Mouse (Mus musculus): ENCODE measurements at regions not wholly inside any gene's neighbourhood (a gene's known extent, or its start where the extent isn't known, plus 50 kb on each side); places are given as distances from the start of the nearest gene placed in this dataset.

DNA sequence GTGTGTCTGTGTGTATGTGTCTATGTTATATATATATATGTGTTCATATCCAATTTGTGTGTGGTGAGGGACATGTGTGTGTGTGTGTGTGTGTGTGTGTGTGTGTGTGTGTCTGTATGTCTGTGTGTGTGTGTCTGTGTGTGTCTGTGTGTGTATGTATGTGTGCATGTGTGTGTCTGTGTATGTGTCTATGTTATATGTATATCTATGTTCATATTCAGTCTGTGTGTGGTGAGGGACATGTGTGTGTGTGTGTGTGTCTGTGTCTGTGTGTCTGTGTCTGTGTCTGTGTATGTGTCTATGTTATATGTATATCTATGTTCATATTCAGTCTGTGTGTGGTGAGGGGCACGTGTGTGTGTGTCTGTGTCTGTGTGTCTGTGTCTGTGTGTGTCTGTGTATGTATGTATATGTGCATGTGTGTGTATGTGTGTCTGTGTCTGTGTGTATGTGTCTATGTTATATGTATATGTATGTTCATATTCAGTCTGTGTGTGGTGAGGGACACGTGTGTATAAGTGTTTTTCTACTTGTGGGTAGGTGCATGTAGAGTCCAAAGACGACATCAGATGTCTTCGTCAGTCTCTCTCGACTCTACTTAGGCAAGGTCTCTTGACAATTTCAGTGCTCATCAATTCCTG, 370.5 kb upstream of the Slc7a11 start:
- H3K9me3 ChIP-seq = no peaks in the 10 kb centered on the region
- H3K36me3 ChIP-seq (replicated peaks) = no peaks in the 10 kb centered on the region
- DNase-seq (ENCODE audit: low spot score) = no peak
- H3K4me1 ChIP-seq = no peaks in the 10 kb centered on the region
- no peaks in the 10 kb centered on the region for H3K27me3 ChIP-seq (replicated peaks; ENCODE audit: low read depth, poor library complexity, severe bottlenecking)
- no peak overlapping the region for H3K27ac ChIP-seq (replicated peaks)
- WGBS = 91% methylated on average over 5 of the region's 5 CpGs
- no peak overlapping the region for H3K4me3 ChIP-seq

DNA sequence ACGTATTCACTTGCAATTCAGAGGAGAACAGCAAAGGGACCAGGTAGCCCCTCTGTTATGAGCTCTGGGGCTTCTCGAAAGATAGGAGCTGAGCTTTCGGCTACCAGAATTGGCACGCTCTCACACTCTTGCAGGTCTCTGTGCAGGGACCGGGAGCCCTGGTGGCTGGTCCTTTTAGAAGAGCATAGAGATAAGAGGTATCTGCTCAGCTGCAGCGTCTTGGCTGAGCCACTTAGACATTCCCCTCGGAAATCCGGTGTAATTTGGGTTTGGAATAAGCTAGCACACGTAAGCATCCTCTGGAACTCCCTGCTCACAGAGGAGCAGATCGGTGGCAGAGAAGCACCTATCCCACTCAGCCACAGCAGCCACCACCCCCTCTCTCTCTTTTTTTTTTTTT, 372.3 kb upstream of the Slc7a11 start:
- peaks cover 4% of the 10 kb centered on the region; the same call in 1 of the 2 replicates for H3K4me1 ChIP-seq
- H3K27me3 ChIP-seq (replicated peaks; ENCODE audit: low read depth, poor library complexity, severe bottlenecking) = no peaks in the 10 kb centered on the region
- DNase-seq (ENCODE audit: low spot score) = no peak
- H3K4me3 ChIP-seq = no peak overlapping the region
- H3K27ac ChIP-seq (replicated peaks) = no peak overlapping the region
- H3K36me3 ChIP-seq (replicated peaks) = no peaks in the 10 kb centered on the region
- no peaks in the 10 kb centered on the region for H3K9me3 ChIP-seq
- WGBS = 89% methylated on average over 10 of the region's 10 CpGs

DNA sequence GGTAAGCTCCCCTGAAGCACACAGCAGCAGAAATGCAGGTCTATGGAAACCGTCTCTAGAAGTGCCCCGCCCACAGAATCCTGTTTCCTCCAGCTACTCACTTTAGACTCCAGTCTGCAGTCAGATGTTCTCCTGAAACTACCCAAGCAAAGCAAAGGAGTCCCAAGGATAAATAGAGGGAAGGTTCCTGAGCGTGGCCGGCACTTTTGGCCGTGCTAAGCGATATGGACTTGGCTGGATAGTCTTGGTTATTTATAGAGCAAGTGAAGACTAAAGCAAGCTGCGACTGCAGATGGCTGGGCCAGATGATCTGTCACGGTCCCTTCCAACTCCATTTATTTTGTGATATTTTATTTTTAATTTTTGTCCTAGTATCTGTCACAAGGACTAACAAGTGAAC, 373.1 kb upstream of the Slc7a11 start:
- Histone ChIP-seq H3K9me3 (no peaks in the 10 kb centered on the region), H3K27ac (replicated peaks) (no peak overlapping the region), H3K36me3 (replicated peaks) (no peaks in the 10 kb centered on the region), H3K4me3 (no peak overlapping the region), H3K4me1 (peaks cover 4% of the 10 kb centered on the region; the same call in 1 of the 2 replicates), H3K27me3 (replicated peaks; ENCODE audit: low read depth, poor library complexity, severe bottlenecking) (no peaks in the 10 kb centered on the region)
- no peak for DNase-seq (ENCODE audit: low spot score)
- 87% methylated on average over 8 of the region's 8 CpGs for whole genome bisulfite sequencing

DNA sequence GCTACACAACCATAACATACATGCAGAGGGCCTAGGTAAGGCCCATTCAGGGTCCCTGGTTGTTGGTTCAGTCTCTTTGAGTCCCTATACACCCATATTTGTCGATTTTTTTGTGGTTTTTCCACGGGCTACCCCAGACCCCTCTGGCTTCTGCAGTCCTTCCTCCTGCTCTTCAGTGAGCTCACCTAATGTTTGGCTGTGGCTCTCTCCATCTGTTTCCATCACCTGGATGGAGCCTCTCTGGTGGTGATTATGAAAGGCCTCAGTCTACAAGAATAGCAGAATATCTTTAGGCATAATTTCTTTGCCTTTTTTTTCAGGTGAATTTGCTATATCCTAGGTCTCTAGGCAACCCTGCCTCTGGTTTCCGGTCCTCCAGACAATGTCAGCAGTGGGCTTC, 373.9 kb upstream of the Slc7a11 start:
- Histone ChIP-seq H3K27ac (replicated peaks) (no peak overlapping the region), H3K36me3 (replicated peaks) (no peaks in the 10 kb centered on the region), H3K4me1 (peaks cover 4% of the 10 kb centered on the region; the same call in 1 of the 2 replicates), H3K4me3 (no peak overlapping the region), H3K27me3 (replicated peaks; ENCODE audit: low read depth, poor library complexity, severe bottlenecking) (no peaks in the 10 kb centered on the region), H3K9me3 (no peaks in the 10 kb centered on the region)
- DNase-seq (ENCODE audit: low spot score) = no peak
- WGBS = 85% methylated on average over 3 of the region's 3 CpGs

DNA sequence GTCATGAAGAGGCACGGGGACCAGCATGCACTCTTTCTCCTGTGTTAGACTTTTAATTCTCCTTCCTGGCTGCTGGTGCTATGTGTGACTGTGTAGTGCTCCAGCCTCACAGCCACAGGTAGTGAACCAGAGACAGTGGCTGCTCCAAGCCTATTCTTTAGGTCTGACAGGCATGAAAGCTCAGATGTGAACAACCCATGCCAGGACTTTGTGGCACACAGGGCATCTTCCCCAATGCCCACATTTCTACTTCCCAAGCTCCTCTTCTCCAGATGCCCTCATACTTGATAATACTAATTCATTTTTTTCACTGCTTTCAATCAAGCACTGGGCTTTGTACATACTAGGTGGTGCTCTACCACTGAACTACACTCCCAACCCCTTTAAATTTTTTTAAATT, 377.4 kb upstream of the Slc7a11 start:
- Histone ChIP-seq H3K27me3 (replicated peaks; ENCODE audit: low read depth, poor library complexity, severe bottlenecking) (no peaks in the 10 kb centered on the region), H3K27ac (replicated peaks) (no peak overlapping the region), H3K36me3 (replicated peaks) (no peaks in the 10 kb centered on the region), H3K9me3 (no peaks in the 10 kb centered on the region), H3K4me1 (peaks cover 6% of the 10 kb centered on the region; the same call in 1 of the 2 replicates), H3K4me3 (no peak overlapping the region)
- DNase-seq (ENCODE audit: low spot score) = no peak
- WGBS = 82% methylated on average over 1 of the region's 1 CpGs

DNA sequence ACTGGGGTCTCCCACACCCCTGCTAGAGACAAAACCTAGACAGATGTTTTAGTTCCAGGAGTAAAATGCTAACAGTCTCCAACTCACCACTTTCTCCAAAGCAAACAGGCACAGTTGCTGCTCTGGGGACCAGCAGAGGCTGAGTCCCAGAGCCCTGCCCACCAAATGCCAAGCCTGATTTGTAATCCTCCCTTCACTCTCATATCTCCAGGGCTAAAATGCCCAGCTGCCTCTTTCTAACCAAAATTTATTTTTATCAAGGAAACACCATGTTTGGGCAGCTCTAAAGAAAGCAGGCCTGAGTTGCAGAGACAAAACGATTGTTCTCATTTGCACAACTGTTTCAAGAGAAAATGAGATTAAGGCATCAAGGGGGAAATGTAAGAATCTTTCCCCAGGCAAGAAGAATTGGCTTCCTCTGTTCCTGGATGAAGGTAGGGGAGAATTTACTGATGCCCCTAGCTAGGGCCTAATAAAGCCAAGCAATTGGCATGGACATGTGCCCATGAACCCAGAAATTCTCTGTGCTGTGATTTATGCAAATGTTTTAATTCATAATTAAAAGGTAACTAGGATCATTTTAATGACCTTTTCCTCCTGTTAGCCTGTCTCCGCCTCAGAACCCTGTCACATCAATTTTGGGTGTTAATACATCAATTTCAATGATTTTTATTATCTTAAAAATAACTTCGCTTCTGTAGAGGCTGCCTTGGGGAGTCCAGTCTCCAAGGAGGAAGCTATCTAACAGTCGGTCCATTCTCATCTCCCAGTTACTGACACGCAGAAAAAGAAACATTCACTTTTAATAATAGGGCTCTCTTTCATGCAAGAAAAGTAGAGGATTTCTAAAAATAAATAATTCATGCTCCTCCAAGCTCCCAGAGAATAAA, 382.4 kb upstream of the Slc7a11 start:
- no peaks in the 10 kb centered on the region for H3K9me3 ChIP-seq
- H3K27me3 ChIP-seq (replicated peaks; ENCODE audit: low read depth, poor library complexity, severe bottlenecking) = no peaks in the 10 kb centered on the region
- no peak overlapping the region for H3K4me3 ChIP-seq
- no peak overlapping the region for H3K27ac ChIP-seq (replicated peaks)
- no peaks in the 10 kb centered on the region for H3K36me3 ChIP-seq (replicated peaks)
- no peak for DNase-seq (ENCODE audit: low spot score)
- 71% methylated on average over 5 of the region's 5 CpGs for WGBS
- peaks cover 8% of the 10 kb centered on the region; the same call in 1 of the 2 replicates for H3K4me1 ChIP-seq

DNA sequence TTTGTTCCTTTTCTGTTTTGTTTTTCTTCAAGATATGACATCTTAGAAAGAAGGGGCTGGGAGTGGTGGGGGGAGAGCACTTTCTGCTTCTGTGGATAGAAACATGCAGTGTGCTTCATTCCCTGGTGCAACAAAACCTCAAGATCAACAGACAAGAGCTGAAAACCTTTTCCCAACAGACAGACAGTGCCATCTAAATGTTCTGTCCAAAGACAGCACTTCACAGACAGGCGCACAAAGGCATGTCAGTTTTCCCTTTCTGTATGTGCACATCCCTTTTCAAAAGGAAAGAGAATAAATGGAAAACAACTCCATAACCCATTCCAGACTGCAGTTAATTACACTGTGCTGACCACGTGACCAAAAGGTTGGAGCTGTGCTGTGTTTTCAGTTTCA, 383.0 kb upstream of the Slc7a11 start:
- Histone ChIP-seq H3K27ac (replicated peaks) (no peak overlapping the region), H3K27me3 (replicated peaks; ENCODE audit: low read depth, poor library complexity, severe bottlenecking) (no peaks in the 10 kb centered on the region), H3K4me1 (peaks cover 8% of the 10 kb centered on the region; the same call in 1 of the 2 replicates), H3K9me3 (no peaks in the 10 kb centered on the region), H3K36me3 (replicated peaks) (no peaks in the 10 kb centered on the region), H3K4me3 (no peak overlapping the region)
- no peak for DNase-seq (ENCODE audit: low spot score)
- 52% methylated on average over 2 of the region's 2 CpGs for WGBS

DNA sequence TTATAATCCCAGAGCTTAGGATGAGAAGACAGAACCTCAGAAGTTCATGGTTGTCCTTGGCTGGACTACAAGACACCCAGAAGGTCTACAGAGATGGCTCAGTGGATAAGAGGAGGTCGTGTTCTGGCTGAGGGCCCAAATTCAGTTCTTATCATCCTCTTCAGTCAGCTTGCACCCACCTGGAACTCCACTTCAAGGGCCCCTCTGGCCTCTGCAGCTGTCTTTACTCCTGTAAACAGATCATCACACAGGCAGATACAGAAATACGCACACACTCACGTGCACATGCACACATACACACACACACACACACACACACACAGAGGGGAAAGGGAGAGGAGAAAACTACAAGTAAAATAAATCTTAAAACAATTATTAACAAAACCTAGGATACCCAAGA, 385.8 kb upstream of the Slc7a11 start:
- H3K36me3 ChIP-seq (replicated peaks) = no peaks in the 10 kb centered on the region
- no peak for DNase-seq (ENCODE audit: low spot score)
- H3K4me1 ChIP-seq = peaks cover 8% of the 10 kb centered on the region; the same call in 1 of the 2 replicates
- H3K4me3 ChIP-seq = no peak overlapping the region
- H3K9me3 ChIP-seq = no peaks in the 10 kb centered on the region
- H3K27ac ChIP-seq (replicated peaks) = no peak overlapping the region
- 88% methylated on average over 3 of the region's 3 CpGs for WGBS
- H3K27me3 ChIP-seq (replicated peaks; ENCODE audit: low read depth, poor library complexity, severe bottlenecking) = no peaks in the 10 kb centered on the region

DNA sequence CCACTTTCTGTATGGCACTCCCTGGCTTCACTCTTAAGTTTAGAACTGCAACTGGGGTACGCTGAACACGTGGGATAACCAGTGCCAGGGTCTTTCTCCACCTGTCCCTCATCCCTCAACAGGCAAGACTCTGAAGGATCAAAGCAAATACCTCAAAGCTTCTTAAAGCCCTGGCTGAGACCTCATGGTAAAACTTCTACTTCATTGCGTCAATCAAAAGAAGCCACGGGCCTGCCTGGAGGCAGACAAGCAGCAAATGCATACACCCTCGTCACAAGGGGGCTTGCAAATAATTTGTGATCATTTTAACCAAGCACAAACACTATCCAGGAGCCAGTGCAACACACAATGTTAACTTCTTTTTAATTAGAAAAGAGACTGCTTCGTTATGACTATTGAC, 387.0 kb upstream of the Slc7a11 start:
- Histone ChIP-seq H3K27ac (replicated peaks) (no peak overlapping the region), H3K9me3 (no peaks in the 10 kb centered on the region), H3K4me3 (no peak overlapping the region), H3K27me3 (replicated peaks; ENCODE audit: low read depth, poor library complexity, severe bottlenecking) (no peaks in the 10 kb centered on the region), H3K36me3 (replicated peaks) (no peaks in the 10 kb centered on the region), H3K4me1 (peaks cover 7% of the 10 kb centered on the region; the same call in 1 of the 2 replicates)
- no peak for DNase-seq (ENCODE audit: low spot score)
- 75% methylated on average over 6 of the region's 6 CpGs for WGBS

DNA sequence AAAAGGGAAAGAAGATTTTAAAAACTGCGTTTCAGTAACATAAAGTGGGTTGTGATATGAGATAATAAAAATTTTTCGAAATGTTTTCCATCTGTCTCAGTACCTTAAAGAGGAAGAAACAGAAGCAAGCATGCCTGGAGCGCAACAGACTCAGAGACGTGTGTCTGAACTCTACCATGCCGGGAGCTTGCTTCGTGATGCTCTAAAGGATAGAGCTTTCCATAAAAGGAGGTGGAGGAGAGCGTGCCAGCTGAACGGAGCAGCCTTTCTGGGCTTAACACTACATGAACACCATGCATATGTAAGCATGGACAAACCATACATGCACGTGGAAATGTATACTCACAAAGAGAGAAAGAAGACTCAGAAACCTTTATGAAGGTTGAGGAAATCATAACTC, 387.5 kb upstream of the Slc7a11 start:
- H3K27me3 ChIP-seq (replicated peaks; ENCODE audit: low read depth, poor library complexity, severe bottlenecking) = no peaks in the 10 kb centered on the region
- no peak overlapping the region for H3K27ac ChIP-seq (replicated peaks)
- DNase-seq (ENCODE audit: low spot score) = no peak
- no peaks in the 10 kb centered on the region for H3K9me3 ChIP-seq
- H3K36me3 ChIP-seq (replicated peaks) = no peaks in the 10 kb centered on the region
- H3K4me3 ChIP-seq = no peak overlapping the region
- WGBS = 89% methylated on average over 9 of the region's 9 CpGs
- H3K4me1 ChIP-seq = peaks cover 5% of the 10 kb centered on the region; the same call in 1 of the 2 replicates

DNA sequence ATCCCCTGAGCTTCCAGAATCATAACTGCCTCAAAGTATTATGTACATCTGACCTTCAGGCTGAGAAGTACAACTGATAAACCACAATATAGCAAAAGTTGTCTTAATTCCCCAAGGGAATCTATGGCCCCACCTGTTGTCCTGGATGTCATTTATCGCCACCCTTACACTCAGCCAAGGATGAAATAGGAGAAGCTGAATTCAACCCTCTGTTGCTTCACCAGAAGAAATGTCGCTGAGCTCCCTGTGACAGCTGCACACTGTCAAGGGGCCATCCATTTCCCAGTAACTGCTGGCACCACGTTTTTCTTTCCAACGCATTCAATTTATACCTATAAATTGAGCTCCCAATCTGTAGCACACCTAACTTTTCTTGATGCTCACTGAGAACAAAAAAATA, 382.0 kb upstream of the Noct start:
- H3K27ac ChIP-seq (replicated peaks) = no peak overlapping the region

DNA sequence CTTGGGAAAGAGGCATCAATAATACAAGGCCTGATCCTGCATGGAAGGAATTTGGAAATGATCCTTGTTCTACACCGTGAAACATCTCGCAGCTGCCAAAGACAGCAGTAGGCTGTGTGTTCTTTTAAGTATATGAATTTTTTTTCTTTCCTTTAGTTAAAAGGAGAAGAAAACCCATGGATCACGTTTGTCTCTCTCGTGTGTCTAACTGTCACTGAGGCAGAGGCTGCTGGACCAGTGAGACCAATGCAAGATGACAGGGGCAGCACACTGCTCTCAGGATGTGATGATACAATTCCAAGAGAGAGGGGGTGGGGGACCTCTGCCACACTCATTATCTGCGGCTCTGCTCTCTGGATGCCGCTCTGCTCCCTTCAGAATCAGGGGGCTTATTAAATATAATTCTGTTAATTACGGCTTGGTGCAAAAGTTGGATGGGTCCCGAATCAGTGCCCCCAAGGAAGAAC, 379.4 kb upstream of the Noct start:
- no peaks in the 10 kb centered on the region for H3K9me3 ChIP-seq

More for the DNA sequence above, 382.0 kb upstream of the Noct start:
- peaks cover 17% of the 10 kb centered on the region for H3K4me1 ChIP-seq
- 73% methylated on average over 4 of the region's 4 CpGs for WGBS
- H3K9me3 ChIP-seq = no peaks in the 10 kb centered on the region
- no peaks in the 10 kb centered on the region for H3K36me3 ChIP-seq (replicated peaks)
- no peaks in the 10 kb centered on the region for H3K27me3 ChIP-seq (replicated peaks; ENCODE audit: low read depth, poor library complexity, severe bottlenecking)
- DNase-seq (ENCODE audit: low spot score) = no peak
- H3K4me3 ChIP-seq = no peak overlapping the region

DNA sequence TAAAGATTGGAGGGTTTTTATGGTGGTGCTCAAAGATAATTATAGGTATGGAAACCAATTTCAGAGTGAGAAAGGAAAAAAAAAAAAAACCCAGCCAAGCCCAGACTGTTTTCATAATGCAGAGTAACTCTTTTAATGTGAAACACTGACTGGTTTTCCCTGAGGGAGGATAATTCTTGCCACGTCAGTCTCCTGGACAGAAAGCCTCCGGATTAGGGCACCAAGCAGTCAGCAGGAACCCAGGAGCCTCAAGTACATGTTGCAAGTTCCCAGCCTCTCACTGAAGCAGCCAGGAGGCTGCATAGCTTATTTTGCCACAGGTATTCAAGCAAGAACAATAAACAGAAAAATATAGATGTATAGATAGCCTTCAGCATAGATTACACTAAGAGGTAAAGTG, 378.9 kb upstream of the Noct start:
- no peaks in the 10 kb centered on the region for H3K27me3 ChIP-seq (replicated peaks; ENCODE audit: low read depth, poor library complexity, severe bottlenecking)
- H3K4me3 ChIP-seq = no peak overlapping the region
- H3K9me3 ChIP-seq = no peaks in the 10 kb centered on the region
- WGBS = 18% methylated on average over 2 of the region's 2 CpGs
- H3K27ac ChIP-seq (replicated peaks) = no peak overlapping the region
- peaks cover 17% of the 10 kb centered on the region for H3K4me1 ChIP-seq
- no peaks in the 10 kb centered on the region for H3K36me3 ChIP-seq (replicated peaks)
- DNase-seq (ENCODE audit: low spot score) = peak; percentile 11

More for the DNA sequence above, 379.4 kb upstream of the Noct start:
- 54% methylated on average over 8 of the region's 8 CpGs for WGBS
- Histone ChIP-seq H3K4me1 (peaks cover 17% of the 10 kb centered on the region), H3K27ac (replicated peaks) (no peak overlapping the region), H3K27me3 (replicated peaks; ENCODE audit: low read depth, poor library complexity, severe bottlenecking) (no peaks in the 10 kb centered on the region), H3K36me3 (replicated peaks) (no peaks in the 10 kb centered on the region), H3K4me3 (no peak overlapping the region)
- peak; percentile 11 for DNase-seq (ENCODE audit: low spot score)

All from embryonic facial prominence, embryonic 10.5 days (tissue).